Mouse (Mus musculus) kidney, postnatal 4 days (tissue): Measurements from ENCODE around the gene Usp2.

ENCODE experiments used
- DNase-seq, 2 experiments: peaks; one replicate each; pipeline ENCODE4 v3.0.0; 2021; ENCODE audit warnings: mixed read lengths in 2 of 2

The Usp2 gene

DNA sequence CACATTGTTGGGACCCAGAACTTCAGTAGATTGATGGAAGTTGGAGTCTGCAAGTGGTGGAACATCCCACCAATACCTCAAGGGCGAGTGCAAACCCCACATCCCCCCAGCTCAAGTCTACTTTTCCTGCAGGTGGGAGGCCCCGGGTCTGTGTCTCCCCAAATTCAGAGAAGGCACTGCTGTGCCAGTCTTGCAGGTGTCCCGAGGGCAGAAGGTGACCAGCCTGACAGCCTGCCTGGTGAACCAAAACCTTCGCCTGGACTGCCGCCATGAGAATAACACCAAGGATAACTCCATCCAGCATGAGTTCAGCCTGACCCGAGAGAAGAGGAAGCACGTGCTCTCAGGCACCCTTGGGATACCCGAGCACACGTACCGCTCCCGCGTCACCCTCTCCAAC lies 20.4 kb upstream of the Usp2 start:
- no peak for DNase-seq

GRCm38 (mm10) chr9:44047071-44047470 lies 19.8 kb upstream of the Usp2 start:
- no peak for DNase-seq

DNA sequence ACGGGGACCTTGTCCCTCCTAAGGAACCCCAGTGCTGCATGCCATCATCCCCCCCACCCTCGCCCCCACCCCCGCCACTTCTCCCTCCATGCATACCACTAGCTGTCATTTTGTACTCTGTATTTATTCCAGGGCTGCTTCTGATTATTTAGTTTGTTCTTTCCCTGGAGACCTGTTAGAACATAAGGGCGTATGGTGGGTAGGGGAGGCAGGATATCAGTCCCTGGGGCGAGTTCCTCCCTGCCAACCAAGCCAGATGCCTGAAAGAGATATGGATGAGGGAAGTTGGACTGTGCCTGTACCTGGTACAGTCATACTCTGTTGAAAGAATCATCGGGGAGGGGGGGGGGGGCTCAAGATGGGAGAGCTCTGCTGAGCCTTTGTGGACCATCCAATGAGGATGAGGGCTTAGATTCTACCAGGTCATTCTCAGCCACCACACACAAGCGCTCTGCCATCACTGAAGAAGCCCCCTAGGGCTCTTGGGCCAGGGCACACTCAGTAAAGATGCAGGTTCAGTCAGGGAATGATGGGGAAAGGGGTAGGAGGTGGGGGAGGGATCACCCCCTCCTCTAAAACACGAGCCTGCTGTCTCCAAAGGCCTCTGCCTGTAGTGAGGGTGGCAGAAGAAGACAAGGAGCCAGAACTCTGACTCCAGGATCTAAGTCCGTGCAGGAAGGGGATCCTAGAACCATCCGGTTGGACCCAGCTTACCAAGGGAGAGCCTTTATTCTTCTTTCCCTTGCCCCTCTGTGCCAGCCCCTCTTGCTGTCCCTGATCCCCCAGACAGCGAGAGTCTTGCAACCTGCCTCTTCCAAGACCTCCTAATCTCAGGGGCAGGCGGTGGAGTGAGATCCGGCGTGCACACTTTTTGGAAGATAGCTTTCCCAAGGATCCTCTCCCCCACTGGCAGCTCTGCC lies 19.0 kb upstream of the Usp2 start:
- DNase-seq = no peak

DNA sequence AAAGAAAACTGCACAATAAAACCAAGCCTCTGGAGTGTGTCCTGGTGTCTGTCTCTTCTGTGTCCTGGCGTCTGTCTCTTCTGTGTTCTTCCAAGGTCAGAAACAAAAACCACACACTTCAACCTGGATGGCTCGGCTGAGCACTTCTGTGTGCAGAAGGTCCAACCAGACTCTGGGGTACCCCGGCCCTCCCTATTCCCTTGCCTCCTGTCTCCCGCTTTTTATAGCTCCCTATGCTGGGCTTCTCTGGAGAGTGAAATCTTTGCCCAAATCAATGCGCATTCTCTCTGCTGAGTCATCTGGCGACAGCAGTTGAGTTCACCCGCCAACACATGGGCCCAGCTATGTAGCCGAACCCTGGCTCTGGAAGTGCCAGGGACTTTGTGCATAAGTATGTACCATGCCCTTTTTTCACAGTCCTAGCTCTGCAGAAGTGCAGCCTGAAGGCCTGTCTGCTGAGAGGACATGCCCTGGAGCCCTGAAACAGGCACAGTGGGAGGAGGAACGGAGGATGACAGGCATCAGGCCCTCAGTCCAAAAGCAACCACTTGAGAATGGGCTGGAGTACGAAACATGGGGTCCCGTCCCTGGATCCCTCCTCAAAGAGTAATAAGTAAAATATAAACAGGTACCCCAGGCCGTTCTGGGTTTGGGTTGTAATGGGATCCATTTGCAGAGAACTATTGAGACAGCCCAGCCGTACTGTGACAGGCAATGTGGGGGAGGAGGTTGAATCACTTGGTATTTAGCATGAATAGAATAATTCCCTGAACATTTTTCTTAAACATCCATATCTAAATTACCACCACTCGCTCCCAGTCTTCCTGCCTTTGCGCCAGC lies 18.1 kb upstream of the Usp2 start:
- DNase-seq = no peak

- no peak for DNase-seq
Observed at GRCm38 (mm10) chr9:44049381-44050165, 17.2 kb upstream of the Usp2 start.

GRCm38 (mm10) chr9:44052855-44053254 lies 14.0 kb upstream of the Usp2 start:
- DNase-seq = no peak

DNA sequence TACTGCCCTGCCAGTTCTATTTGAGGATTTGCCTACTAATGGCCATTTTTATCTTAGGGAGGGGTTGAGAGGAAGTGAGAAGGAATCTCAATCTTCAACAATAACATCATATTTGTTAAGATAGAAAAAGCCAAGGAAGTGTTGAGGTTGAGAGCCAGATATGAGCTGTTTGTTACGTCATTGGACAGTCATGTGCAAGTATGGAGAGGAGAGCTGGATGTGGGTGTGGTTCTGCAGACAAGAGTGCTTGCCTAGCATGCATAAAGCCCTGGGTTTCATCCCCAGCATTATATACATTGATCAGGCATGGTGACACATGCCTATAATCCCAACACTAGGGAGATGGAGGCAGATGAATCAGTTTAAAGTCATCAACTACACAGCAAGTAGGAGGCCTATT lies 12.9 kb upstream of the Usp2 start:
- DNase-seq = no peak

DNA sequence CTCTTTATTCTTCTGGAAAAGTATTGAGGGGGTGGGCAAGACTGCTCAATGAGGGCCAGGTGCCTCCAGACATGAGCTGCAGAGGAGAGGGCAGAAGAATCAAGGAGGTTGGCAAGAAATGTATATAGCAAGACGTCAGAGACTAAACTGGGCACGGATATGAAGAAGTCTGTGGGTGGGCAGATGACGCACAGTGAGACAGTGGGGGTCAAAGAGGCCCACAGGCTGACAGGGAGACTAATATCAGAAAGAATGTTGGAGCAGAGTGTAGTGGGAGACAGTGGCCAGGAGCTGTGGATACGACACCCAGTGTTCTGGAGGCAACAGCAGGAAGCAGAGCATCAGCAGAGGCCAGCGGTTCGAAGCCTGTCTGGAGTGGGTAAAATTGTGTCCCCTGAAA lies 8.2 kb upstream of the Usp2 start:
- no peak for DNase-seq

DNA sequence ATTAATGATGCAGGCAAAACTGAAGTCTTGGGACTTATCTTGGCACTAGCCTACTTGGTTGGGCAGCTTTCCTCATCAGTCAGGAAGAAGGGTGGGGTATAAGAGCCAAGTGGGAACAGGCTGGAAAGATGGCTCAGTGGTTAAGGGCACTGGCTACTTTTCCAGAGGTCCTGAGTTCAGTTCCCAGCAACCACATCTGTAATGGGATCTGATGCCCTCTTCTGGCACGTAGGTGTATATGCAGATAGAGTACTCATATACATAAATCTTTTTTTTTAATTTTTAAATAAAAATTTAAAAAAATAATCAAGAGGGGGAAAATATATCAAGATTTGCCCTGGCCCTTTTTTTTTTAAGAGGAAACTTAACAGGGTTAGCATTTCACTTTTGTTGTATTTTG lies 1.6 kb upstream of the Usp2 start:
- DNase-seq = no peak

DNA sequence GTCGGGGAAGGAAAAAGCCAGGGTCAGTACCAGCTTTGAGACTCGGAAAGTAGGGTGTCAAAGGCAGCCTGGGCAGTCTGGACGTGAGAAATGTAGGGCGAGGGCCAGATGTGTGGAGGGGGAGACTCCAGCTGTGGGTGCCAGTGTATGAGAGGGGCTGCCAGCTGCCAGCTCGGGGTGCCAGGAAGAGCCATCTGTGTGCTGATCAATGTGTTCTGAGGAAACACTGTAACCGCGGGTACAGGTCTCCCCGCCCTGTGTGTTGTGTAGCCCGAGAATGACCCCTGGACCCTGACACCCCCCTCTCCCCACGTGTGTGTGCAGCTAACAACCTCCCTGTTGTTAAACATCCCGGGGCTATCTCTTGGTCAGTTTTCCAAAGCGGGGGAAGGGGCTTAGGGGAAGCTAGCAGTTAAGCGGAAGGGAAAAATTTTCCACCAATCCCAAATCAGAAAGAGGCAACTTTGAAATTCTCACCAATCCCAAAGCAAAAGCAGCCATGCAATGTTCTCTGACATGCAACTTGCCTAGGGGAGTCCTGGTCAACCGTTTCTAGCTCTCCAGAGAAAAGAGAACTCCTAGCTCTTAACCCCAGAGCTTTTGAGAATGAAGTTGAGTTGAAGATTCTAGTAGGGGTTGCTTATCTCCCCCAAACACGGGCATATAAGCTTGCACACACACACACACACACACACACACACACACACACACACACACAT lies 579 bp downstream of the Usp2 start:
- DNase-seq = no peak

- peak in 1 of 2 experiments; percentile 3 for DNase-seq
Observed at GRCm38 (mm10) chr9:44067960-44068330, 1.1 kb downstream of the Usp2 start.

DNA sequence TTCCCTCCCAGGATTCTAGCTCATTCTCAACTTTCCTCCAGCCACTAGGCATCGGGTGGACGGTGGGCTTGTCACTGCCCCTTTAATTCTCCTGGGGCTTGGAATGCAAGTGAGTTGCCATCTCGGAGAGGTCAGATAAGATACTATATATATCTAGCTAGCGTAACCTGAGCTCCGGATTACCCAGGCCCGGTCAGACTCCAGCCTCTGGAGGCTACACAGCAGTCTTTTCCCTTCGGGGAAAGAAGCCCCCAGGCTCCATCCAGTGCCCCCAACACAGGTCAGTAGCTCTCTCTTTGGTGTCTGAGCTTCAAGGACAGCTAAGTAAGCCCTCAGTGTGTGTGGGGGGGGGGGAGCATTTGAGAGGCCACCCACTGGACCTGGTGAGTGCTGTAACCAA lies 2.4 kb downstream of the Usp2 start:
- peak in 1 of 2 experiments; percentile 1 for DNase-seq

GRCm38 (mm10) chr9:44070113-44070843 lies 3.5 kb downstream of the Usp2 start:
- peak in 1 of 2 experiments; percentile 3 for DNase-seq

GRCm38 (mm10) chr9:44070844-44071231 lies 4.0 kb downstream of the Usp2 start:
- peak in 1 of 2 experiments; percentile 15 for DNase-seq

DNA sequence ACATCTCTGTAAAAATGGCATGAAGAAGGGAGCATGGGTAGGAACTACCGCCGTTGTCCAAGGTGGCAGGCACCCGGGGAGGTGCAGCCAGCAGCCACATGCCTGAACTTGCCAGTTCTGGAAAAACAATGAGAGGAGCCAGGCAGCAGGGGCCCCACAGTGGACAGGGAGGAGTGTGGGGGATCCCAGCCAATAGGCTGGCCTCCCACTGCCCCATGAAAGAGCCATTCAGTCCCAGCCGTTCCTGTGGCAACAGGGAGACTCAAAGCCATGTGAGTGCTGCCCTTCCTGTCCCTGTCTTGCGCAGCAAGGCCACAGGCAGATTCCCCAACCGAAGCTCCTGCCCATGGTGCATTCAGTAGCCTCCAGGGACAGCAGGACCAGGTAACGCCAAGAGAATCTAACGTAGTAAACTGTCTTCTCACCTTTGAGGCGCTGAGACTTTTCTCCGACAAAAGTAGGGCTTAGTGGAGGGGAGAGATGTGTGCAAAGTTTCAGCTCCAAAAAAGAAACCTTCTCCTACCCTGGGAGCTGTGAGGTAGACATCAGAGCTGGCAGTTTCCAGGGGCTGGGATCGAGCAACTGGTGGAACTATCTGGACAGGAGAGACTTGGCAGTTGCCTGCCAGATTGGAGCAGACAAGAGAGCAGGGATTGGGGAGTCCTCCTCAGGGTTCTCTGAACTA lies 5.2 kb downstream of the Usp2 start:
- peak in 1 of 2 experiments; percentile 36 for DNase-seq

DNA sequence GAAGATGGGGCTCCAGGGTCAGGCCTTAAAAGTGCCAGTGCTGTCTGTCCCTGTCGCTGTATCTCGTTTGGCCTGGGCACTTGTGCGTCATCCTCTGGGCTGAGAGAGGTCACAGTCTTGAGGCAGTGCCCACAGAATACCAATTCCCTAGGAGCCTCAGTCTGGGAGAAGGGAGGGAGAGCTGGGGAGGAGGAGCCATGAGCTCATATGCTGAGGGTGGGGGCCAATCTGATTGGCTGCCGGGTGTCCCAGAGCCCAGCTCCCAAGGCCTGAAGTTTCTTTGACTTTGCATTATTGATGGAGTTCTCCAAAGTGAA lies 5.7 kb downstream of the Usp2 start:
- peak in 1 of 2 experiments; percentile 13 for DNase-seq

DNA sequence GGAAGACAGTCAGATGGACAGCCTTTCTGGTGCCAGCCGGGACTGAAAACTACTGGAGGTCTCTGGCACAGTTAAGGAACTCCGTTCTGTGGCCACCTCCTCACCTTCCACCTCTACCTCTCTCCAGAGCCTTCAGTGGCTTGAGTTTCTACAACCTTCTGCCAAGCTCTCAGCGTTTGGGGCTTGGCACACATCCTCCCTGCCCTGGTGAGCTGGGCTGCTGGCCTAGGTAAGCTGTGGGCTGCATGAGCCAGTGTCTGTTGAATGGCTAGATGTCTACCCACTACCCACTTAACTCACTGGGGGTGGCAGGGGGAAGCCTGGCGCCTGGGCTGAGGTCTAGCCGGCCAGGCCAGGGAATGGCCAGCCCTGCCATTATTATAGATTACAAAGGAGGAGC lies 6.3 kb downstream of the Usp2 start:
- no peak for DNase-seq

GRCm38 (mm10) chr9:44074395-44075275 lies 7.8 kb downstream of the Usp2 start:
- peak in 1 of 2 experiments; percentile 63 for DNase-seq

GRCm38 (mm10) chr9:44075276-44075995 lies 8.6 kb downstream of the Usp2 start:
- DNase-seq = peak in 1 of 2 experiments; percentile 53
